Mouse (Mus musculus) small intestine, adult 2 months (tissue): ENCODE results near the gene Gtf2ird1. TPM values are rescaled to one million over a fixed set of nuclear protein-coding genes. Genes with fewer than 3 reads are reported as not detected.
A peak's percentile ranks its signal among the peaks of the same experiment; 100 is the strongest.

Experiments used
- H3K27ac ChIP-seq: fragments of 200-500 bp; 2 replicates; pipeline ENCODE4 v1.5.1; 2012; ENCODE audit warnings: low read depth, low read length, control low read depth, inconsistent platforms; ENCODE audit not compliant: insufficient read depth
- H3K27me3 ChIP-seq: fragments of 200-500 bp; 2 replicates; pipeline ENCODE4 v1.6.1; 2012; ENCODE audit warnings: mild to moderate bottlenecking, moderate library complexity, low read length, inconsistent platforms; ENCODE audit not compliant: control insufficient read depth, insufficient read depth
- H3K36me3 ChIP-seq: fragments of 200-500 bp; 2 replicates; pipeline ENCODE4 v1.6.1; 2012; ENCODE audit warnings: mild to moderate bottlenecking, low read length, control low read depth, inconsistent platforms; ENCODE audit not compliant: control insufficient read depth, insufficient read depth
- H3K4me1 ChIP-seq: fragments of 200-500 bp; 2 replicates; pipeline ENCODE4 v1.6.1; 2012; ENCODE audit warnings: low read length, inconsistent platforms, mixed read lengths; ENCODE audit not compliant: control insufficient read depth, insufficient read depth, insufficient read length
- H3K4me3 ChIP-seq: fragments of 200-500 bp; 2 replicates; pipeline ENCODE4 v1.5.1; 2012; ENCODE audit warnings: low read depth, mild to moderate bottlenecking, control low read depth, inconsistent platforms, low read length, moderate library complexity
- CTCF ChIP-seq: fragments of 200-500 bp; IDR thresholded peaks from 2 replicates; pipeline ENCODE4 v1.5.1; 2012; ENCODE audit warnings: low read depth, mild to moderate bottlenecking, control low read depth, inconsistent platforms, low read length, moderate library complexity, mixed read lengths; ENCODE audit not compliant: insufficient replicate concordance, insufficient read length; ENCODE audit errors: extremely low read depth
- POLR2A ChIP-seq: fragments of 200-500 bp; IDR thresholded peaks from 2 replicates; pipeline ENCODE4 v1.6.1; 2012; ENCODE audit warnings: low read depth, mild to moderate bottlenecking, control low read depth, inconsistent platforms, low read length, moderate library complexity
- WGBS: fragments of 180-500 bp; shearing (Covaris S2); methylation state at CpG from one replicate; pipeline ENCODE4 v1.1.7; 2018; 5-methylcytosine and 5-hydroxymethylcytosine counted together
- polyA plus RNA-seq: library from polyadenylated mRNA; depleted of rRNA; stranded (reverse); fragments of >200 nt; gene quantifications from 2 replicates; pipeline ENCODE4 v1.2.3, GENCODE M21; 2012

Gtf2ird1 gene
- polyA plus RNA-seq, 1 experiment: 40.4 TPM

DNA sequence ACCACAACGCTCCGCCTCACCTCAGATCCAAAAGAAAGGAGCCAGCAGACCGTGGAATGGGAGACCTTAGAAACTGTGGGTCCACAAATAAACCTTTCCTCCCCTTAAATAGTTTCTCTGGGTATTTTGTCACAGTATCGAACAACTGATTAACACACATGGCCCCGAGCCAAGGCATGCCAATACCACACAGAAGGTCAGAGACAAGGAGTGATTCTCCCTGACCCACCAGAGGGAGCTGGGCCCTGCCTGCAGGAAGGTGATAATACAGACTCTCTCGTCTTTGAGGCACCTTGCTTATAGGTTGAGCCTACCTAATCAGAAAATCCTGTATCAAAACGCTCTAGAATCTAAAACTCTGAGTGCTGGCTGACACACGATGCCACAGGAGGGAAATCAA lies 30.9 kb downstream of the Gtf2ird1 start:
- Histone ChIP-seq H3K4me3 (no peak overlapping the region), H3K27me3 (no peaks in the 10 kb centered on the region), H3K36me3 (peaks cover 5% of the 10 kb centered on the region; the same call in 1 of the 2 replicates), H3K27ac (no peak overlapping the region), H3K4me1 (peaks cover 33% of the 10 kb centered on the region)
- TF ChIP-seq POLR2A: no peak
- TF ChIP-seq CTCF: no peak
- 83% methylated on average over 8 of the region's 8 CpGs for WGBS

DNA sequence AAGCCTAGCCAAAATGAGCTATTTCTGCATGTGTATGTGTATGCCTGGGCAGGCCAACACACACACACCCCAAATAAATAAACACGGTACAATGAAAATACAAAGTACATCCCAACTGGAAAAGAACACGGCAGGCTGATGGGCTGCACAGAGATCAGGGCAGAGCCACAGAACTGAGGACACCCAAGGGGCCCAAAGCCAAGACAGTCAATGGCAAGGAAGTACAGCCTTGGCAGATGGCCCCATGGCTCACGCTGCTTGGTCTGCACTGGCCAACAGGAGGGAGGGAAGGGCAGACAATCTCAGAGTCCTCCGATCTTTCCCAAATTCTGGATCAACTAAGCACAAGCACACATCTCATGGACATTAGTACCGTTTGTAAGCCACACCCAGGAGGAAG lies 32.6 kb downstream of the Gtf2ird1 start:
- Histone ChIP-seq H3K36me3 (peaks cover 5% of the 10 kb centered on the region; the same call in 1 of the 2 replicates), H3K4me1 (peaks cover 37% of the 10 kb centered on the region), H3K27me3 (no peaks in the 10 kb centered on the region), H3K4me3 (no peak overlapping the region), H3K27ac (peak overlapping the region; percentile 8; the same call in 1 of the 2 replicates)
- TF ChIP-seq CTCF: no peak
- TF ChIP-seq POLR2A: no peak
- WGBS: 35% methylated on average over 5 of the region's 5 CpGs

DNA sequence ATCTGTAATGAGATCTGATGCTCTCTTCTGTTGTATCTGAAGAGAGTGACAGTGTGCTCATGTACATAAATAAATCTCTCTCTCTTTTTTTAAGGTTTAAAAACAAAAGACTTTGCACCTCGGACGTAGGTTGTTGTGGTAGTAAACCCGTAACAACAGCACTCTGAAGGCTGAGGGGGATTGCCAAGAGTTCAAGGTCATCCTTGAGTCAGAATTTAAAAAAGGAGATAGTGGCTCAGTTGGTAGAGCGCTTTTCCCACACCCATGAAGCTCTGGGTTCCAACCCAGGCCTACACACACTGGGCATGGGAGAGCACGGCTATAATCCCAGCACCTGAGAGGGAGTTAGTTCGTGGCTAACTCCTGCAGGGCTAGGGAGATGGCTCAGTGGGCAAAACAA lies 33.1 kb downstream of the Gtf2ird1 start:
- Histone ChIP-seq H3K4me1 (peaks cover 39% of the 10 kb centered on the region), H3K27ac (no peak overlapping the region), H3K36me3 (peaks cover 3% of the 10 kb centered on the region; the same call in 1 of the 2 replicates), H3K27me3 (no peaks in the 10 kb centered on the region), H3K4me3 (no peak overlapping the region)
- TF ChIP-seq CTCF (no peak), POLR2A (no peak)
- 90% methylated on average over 6 of the region's 6 CpGs for WGBS

DNA sequence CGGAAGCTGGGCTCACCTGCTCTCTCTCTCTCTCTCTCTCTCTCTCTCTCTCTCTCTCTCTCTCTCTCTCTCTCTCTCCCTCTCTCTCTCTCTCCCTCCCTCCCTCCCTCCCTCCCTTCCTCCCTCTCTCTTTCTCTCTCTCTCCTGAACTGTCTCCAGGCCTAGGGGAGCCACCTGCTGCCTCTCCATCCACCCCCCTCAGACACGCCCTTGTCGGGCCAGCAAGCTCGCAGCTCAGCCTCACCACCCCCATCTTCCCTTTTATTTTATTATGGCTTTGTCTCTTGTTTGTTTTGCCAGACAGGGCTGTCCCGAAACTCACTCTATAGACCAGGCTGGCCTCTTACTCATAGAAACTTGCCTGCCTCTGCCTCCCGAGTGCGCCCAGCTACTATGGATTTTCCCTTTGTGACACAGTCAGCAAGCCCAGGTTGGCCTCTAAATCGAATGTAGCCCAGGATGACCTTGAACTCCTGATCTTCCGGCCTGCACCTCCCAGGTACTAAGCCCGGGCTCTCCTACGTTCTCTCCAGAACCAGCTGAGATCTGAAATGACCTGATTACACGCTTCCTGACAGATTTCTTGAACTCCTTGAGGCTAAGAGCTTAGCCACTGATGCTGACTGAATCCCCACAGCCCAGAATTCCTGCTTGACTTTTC lies 34.1 kb downstream of the Gtf2ird1 start:
- Histone ChIP-seq H3K36me3 (peaks cover 3% of the 10 kb centered on the region; the same call in 1 of the 2 replicates), H3K27ac (no peak overlapping the region), H3K4me1 (peaks cover 45% of the 10 kb centered on the region), H3K27me3 (no peaks in the 10 kb centered on the region), H3K4me3 (no peak overlapping the region)
- 55% methylated on average over 12 of the region's 12 CpGs for WGBS
- TF ChIP-seq POLR2A (no peak), CTCF (no peak)

DNA sequence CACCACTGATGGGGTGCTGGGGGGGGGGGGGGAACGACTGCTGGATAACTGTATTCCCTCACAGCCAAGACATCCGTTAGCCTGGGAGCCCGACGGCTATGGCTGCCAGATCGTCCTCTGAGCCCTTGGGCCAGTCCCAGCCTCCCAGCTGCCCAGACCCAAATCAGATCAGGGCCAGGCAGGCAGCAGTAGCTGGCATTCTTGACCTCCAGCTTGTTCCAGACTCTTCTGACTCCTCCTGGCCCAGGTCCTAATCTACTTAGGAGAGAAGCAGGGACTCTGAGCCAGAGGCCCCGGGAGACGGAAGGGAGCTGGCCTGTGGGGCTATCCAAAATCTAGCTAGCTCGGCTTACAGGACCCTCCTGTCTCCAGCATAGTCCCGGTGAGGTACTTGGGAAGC lies 35.5 kb downstream of the Gtf2ird1 start:
- Histone ChIP-seq H3K27me3 (no peaks in the 10 kb centered on the region), H3K4me1 (peaks cover 49% of the 10 kb centered on the region), H3K4me3 (no peak overlapping the region), H3K36me3 (peaks cover 8% of the 10 kb centered on the region), H3K27ac (peak overlapping the region; percentile 28; the same call in 1 of the 2 replicates)
- WGBS: 48% methylated on average over 9 of the region's 9 CpGs
- TF ChIP-seq CTCF: no peak
- no peak for TF ChIP-seq POLR2A

DNA sequence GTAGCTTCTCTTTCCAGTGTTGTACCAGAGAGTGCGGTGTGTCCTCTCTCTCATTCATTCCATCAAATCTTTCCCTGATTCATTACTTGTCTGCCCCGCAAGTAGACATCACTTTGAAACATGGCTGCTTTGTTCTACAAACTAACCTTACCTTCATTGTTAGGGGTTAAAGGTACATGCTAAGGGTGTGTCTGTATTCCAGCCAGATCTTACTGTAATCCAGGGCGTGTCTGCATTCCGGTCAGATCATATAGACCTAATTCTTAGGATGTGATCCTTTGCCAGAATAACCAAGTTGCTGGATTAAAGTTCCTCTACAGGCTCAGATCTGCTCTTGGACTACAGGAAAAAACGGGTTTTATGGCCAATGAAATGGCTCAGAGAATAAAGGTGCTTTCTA lies 36.8 kb downstream of the Gtf2ird1 start:
- Histone ChIP-seq H3K27ac (peak overlapping the region; percentile 96), H3K36me3 (peaks cover 16% of the 10 kb centered on the region), H3K4me1 (peaks cover 48% of the 10 kb centered on the region), H3K4me3 (no peak overlapping the region), H3K27me3 (no peaks in the 10 kb centered on the region)
- 41% methylated on average over 5 of the region's 5 CpGs for WGBS
- TF ChIP-seq CTCF (no peak), POLR2A (no peak)

DNA sequence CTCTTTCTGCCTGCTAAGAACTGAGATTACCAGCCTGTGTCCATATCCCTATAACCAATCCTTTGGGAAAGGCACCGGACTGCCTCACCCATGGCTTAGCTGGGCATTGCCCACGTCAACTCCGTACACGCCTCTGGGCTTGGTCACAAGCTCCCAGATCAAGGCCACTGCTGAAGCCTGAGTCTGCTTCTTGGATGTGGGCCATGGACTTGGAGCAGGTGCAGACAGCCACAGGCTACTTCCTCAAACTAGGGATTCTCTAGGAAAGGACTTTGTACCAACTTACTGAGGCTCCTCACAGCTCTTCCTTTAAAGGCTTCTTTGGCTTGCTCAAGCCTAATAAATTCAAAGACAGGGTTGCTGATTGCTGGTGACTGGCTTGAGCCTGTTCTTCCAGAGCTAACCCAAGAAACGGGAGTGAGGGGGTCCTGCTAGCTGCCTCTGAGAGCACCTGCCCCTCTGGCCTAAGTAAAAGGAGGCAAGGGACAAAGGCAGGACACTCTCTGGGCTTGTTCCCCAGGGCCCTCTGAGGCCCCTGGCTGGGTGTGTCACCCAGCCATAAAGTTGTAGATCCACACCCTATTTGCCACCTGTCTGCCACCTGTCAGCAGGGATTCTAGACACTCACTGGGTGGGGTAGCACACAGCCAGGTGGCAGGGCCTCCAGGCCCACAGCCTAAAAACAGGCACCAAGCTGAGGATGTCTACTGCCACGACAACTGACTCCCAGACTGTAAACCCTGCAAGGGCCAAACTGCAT lies 38.0 kb downstream of the Gtf2ird1 start:
- Histone ChIP-seq H3K36me3 (peaks cover 20% of the 10 kb centered on the region), H3K4me3 (peak overlapping the region; percentile 9; the same call in 1 of the 2 replicates), H3K27ac (peak overlapping the region; percentile 96), H3K27me3 (no peaks in the 10 kb centered on the region), H3K4me1 (peaks cover 41% of the 10 kb centered on the region)
- WGBS: 31% methylated on average over 6 of the region's 6 CpGs
- TF ChIP-seq POLR2A: peak; percentile 41; the same call in 1 of the 2 replicates
- TF ChIP-seq CTCF: peak; percentile 9; the same call in 1 of the 2 replicates
